Mouse (Mus musculus): ENCODE data around the gene Pcolce. TPM values are rescaled to one million over a fixed set of nuclear protein-coding genes. Genes with fewer than 3 reads are reported as not detected.

Gene Pcolce
- polyA plus RNA-seq, 1 experiment from 2014 or later: 292 TPM

- H3K9ac ChIP-seq (ENCODE audit: low read depth, low read length): no peak overlapping the region
- WGBS: 31% methylated on average over 24 of the region's 30 CpGs
Observed at GRCm38 (mm10) chr5:137596601-137597261, 16.9 kb downstream of the Pcolce start.

GRCm38 (mm10) chr5:137595921-137596320 is 17.7 kb downstream of the Pcolce start:
- H3K4me3 ChIP-seq (ENCODE audit: low read depth, low read length): no peak overlapping the region
- H3K9me3 ChIP-seq (ENCODE audit: control insufficient read depth, low read length): no peaks in the 10 kb centered on the region
- ATAC-seq (ENCODE audit: low read depth): no peak
- H3K4me1 ChIP-seq (ENCODE audit: control insufficient read depth, insufficient read depth, low read length): peaks cover 11% of the 10 kb centered on the region; the same call in 1 of the 2 replicates
- H3K4me2 ChIP-seq (ENCODE audit: low read depth, low read length): no peak overlapping the region
- H3K36me3 ChIP-seq (ENCODE audit: control insufficient read depth, insufficient read depth, low read length): peaks cover 13% of the 10 kb centered on the region; the same call in 1 of the 2 replicates
- no peaks in the 10 kb centered on the region for H3K27me3 ChIP-seq (replicated peaks; ENCODE audit: control insufficient read depth, insufficient read depth, low read length)
- DNase-seq (ENCODE audit: low spot score): no peak
- 83% methylated on average over 7 of the region's 7 CpGs for WGBS
- H3K9ac ChIP-seq (ENCODE audit: low read depth, low read length): no peak overlapping the region
- H3K27ac ChIP-seq (replicated peaks; ENCODE audit: low read depth, low read length): no peak overlapping the region

More at GRCm38 (mm10) chr5:137596601-137597261, 16.9 kb downstream of the Pcolce start:
- Histone ChIP-seq H3K36me3 (ENCODE audit: control insufficient read depth, insufficient read depth, low read length) (peaks cover 13% of the 10 kb centered on the region; the same call in 1 of the 2 replicates), H3K27me3 (replicated peaks; ENCODE audit: control insufficient read depth, insufficient read depth, low read length) (no peaks in the 10 kb centered on the region), H3K27ac (replicated peaks; ENCODE audit: low read depth, low read length) (no peak overlapping the region), H3K4me3 (ENCODE audit: low read depth, low read length) (no peak overlapping the region), H3K9me3 (ENCODE audit: control insufficient read depth, low read length) (no peaks in the 10 kb centered on the region), H3K4me2 (ENCODE audit: low read depth, low read length) (peak overlapping the region; percentile 35), H3K4me1 (ENCODE audit: control insufficient read depth, insufficient read depth, low read length) (peaks cover 11% of the 10 kb centered on the region; the same call in 1 of the 2 replicates)
- ATAC-seq (ENCODE audit: low read depth): no peak
- DNase-seq (ENCODE audit: low spot score): no peak

GRCm38 (mm10) chr5:137590507-137590906 is 23.1 kb downstream of the Pcolce start:
- H3K4me1 ChIP-seq (ENCODE audit: control insufficient read depth, insufficient read depth, low read length): no peaks in the 10 kb centered on the region
- no peak overlapping the region for H3K9ac ChIP-seq (ENCODE audit: low read depth, low read length)
- no peak overlapping the region for H3K27ac ChIP-seq (replicated peaks; ENCODE audit: low read depth, low read length)
- H3K27me3 ChIP-seq (replicated peaks; ENCODE audit: control insufficient read depth, insufficient read depth, low read length): no peaks in the 10 kb centered on the region
- 69% methylated on average over 5 of the region's 5 CpGs for WGBS
- H3K36me3 ChIP-seq (ENCODE audit: control insufficient read depth, insufficient read depth, low read length): no peaks in the 10 kb centered on the region
- DNase-seq (ENCODE audit: low spot score) (no peak), ATAC-seq (ENCODE audit: low read depth) (no peak)
- H3K4me3 ChIP-seq (ENCODE audit: low read depth, low read length): no peak overlapping the region
- no peak overlapping the region for H3K4me2 ChIP-seq (ENCODE audit: low read depth, low read length)
- peaks cover 5% of the 10 kb centered on the region; the same call in 1 of the 2 replicates for H3K9me3 ChIP-seq (ENCODE audit: control insufficient read depth, low read length)

GRCm38 (mm10) chr5:137584976-137585375 is 28.6 kb downstream of the Pcolce start:
- Histone ChIP-seq H3K36me3 (ENCODE audit: control insufficient read depth, insufficient read depth, low read length) (no peaks in the 10 kb centered on the region), H3K9ac (ENCODE audit: low read depth, low read length) (no peak overlapping the region), H3K9me3 (ENCODE audit: control insufficient read depth, low read length) (peaks cover 5% of the 10 kb centered on the region; the same call in 1 of the 2 replicates), H3K4me3 (ENCODE audit: low read depth, low read length) (no peak overlapping the region), H3K4me1 (ENCODE audit: control insufficient read depth, insufficient read depth, low read length) (0 out of 2 replicates have a peak, but pooled peaks cover 8% of the 10 kb centered on the region), H3K4me2 (ENCODE audit: low read depth, low read length) (no peak overlapping the region), H3K27me3 (replicated peaks; ENCODE audit: control insufficient read depth, insufficient read depth, low read length) (0 out of 2 replicates have a peak, but pooled peaks cover 3% of the 10 kb centered on the region), H3K27ac (replicated peaks; ENCODE audit: low read depth, low read length) (no peak overlapping the region)
- DNase-seq (ENCODE audit: low spot score) (peak; percentile 75), ATAC-seq (ENCODE audit: low read depth) (no peak)
- 29% methylated on average over 8 of the region's 8 CpGs for WGBS

- Histone ChIP-seq H3K4me1 (ENCODE audit: control insufficient read depth, insufficient read depth, low read length) (0 out of 2 replicates have a peak, but pooled peaks cover 8% of the 10 kb centered on the region), H3K4me2 (ENCODE audit: low read depth, low read length) (peak overlapping the region; percentile 52), H3K9ac (ENCODE audit: low read depth, low read length) (peak overlapping the region; percentile 64), H3K4me3 (ENCODE audit: low read depth, low read length) (peak overlapping the region; percentile 41), H3K27ac (replicated peaks; ENCODE audit: low read depth, low read length) (peak overlapping the region; percentile 33; the same call in 1 of the 2 replicates), H3K27me3 (replicated peaks; ENCODE audit: control insufficient read depth, insufficient read depth, low read length) (0 out of 2 replicates have a peak, but pooled peaks cover 3% of the 10 kb centered on the region), H3K36me3 (ENCODE audit: control insufficient read depth, insufficient read depth, low read length) (no peaks in the 10 kb centered on the region), H3K9me3 (ENCODE audit: control insufficient read depth, low read length) (peaks cover 5% of the 10 kb centered on the region; the same call in 1 of the 2 replicates)
- WGBS: 13% methylated on average over 27 of the region's 27 CpGs
- DNase-seq (ENCODE audit: low spot score): peak; percentile 86
- ATAC-seq (ENCODE audit: low read depth): peak; percentile 85
Observed at GRCm38 (mm10) chr5:137583670-137584169, 29.9 kb downstream of the Pcolce start.

- Histone ChIP-seq H3K4me3 (ENCODE audit: low read depth, low read length) (peak overlapping the region; percentile 41; the same call in 1 of the 2 replicates), H3K36me3 (ENCODE audit: control insufficient read depth, insufficient read depth, low read length) (no peaks in the 10 kb centered on the region), H3K4me2 (ENCODE audit: low read depth, low read length) (peak overlapping the region; percentile 52), H3K4me1 (ENCODE audit: control insufficient read depth, insufficient read depth, low read length) (0 out of 2 replicates have a peak, but pooled peaks cover 8% of the 10 kb centered on the region), H3K9me3 (ENCODE audit: control insufficient read depth, low read length) (peaks cover 4% of the 10 kb centered on the region; the same call in 1 of the 2 replicates), H3K27ac (replicated peaks; ENCODE audit: low read depth, low read length) (no peak overlapping the region), H3K9ac (ENCODE audit: low read depth, low read length) (peak overlapping the region; percentile 64), H3K27me3 (replicated peaks; ENCODE audit: control insufficient read depth, insufficient read depth, low read length) (0 out of 2 replicates have a peak, but pooled peaks cover 3% of the 10 kb centered on the region)
- ATAC-seq (ENCODE audit: low read depth) (no peak), DNase-seq (ENCODE audit: low spot score) (no peak)
- 26% methylated on average over 8 of the region's 8 CpGs for WGBS
Observed at GRCm38 (mm10) chr5:137582702-137583101, 30.9 kb downstream of the Pcolce start.

- 82% methylated on average over 6 of the region's 6 CpGs for WGBS
- ATAC-seq (ENCODE audit: low read depth) (no peak), DNase-seq (ENCODE audit: low spot score) (no peak)
- Histone ChIP-seq H3K9ac (ENCODE audit: low read depth, low read length) (no peak overlapping the region), H3K36me3 (ENCODE audit: control insufficient read depth, insufficient read depth, low read length) (no peaks in the 10 kb centered on the region), H3K4me3 (ENCODE audit: low read depth, low read length) (no peak overlapping the region), H3K9me3 (ENCODE audit: control insufficient read depth, low read length) (no peaks in the 10 kb centered on the region), H3K4me2 (ENCODE audit: low read depth, low read length) (no peak overlapping the region), H3K27ac (replicated peaks; ENCODE audit: low read depth, low read length) (no peak overlapping the region), H3K27me3 (replicated peaks; ENCODE audit: control insufficient read depth, insufficient read depth, low read length) (0 out of 2 replicates have a peak, but pooled peaks cover 3% of the 10 kb centered on the region), H3K4me1 (ENCODE audit: control insufficient read depth, insufficient read depth, low read length) (0 out of 2 replicates have a peak, but pooled peaks cover 8% of the 10 kb centered on the region)
Observed at GRCm38 (mm10) chr5:137580246-137580645, 33.3 kb downstream of the Pcolce start.

- Histone ChIP-seq H3K27ac (replicated peaks; ENCODE audit: low read depth, low read length) (no peak overlapping the region), H3K9ac (ENCODE audit: low read depth, low read length) (peak overlapping the region; percentile 45; the same call in 1 of the 2 replicates), H3K36me3 (ENCODE audit: control insufficient read depth, insufficient read depth, low read length) (no peaks in the 10 kb centered on the region), H3K27me3 (replicated peaks; ENCODE audit: control insufficient read depth, insufficient read depth, low read length) (peaks cover 17% of the 10 kb centered on the region; the same call in 1 of the 2 replicates), H3K9me3 (ENCODE audit: control insufficient read depth, low read length) (no peaks in the 10 kb centered on the region), H3K4me2 (ENCODE audit: low read depth, low read length) (peak overlapping the region; percentile 51), H3K4me3 (ENCODE audit: low read depth, low read length) (peak overlapping the region; percentile 19; the same call in 1 of the 2 replicates), H3K4me1 (ENCODE audit: control insufficient read depth, insufficient read depth, low read length) (0 out of 2 replicates have a peak, but pooled peaks cover 5% of the 10 kb centered on the region)
- WGBS: 11% methylated on average over 24 of the region's 27 CpGs
- no peak for ATAC-seq (ENCODE audit: low read depth)
- peak; percentile 28 for DNase-seq (ENCODE audit: low spot score)
Observed at GRCm38 (mm10) chr5:137574470-137574901, 39.1 kb downstream of the Pcolce start.
